Mouse (Mus musculus): ENCODE results near the gene Gm14139. TPM values are rescaled to one million over a fixed set of nuclear protein-coding genes. Genes with fewer than 3 reads are reported as not detected.
A peak's percentile ranks its signal among the peaks of the same experiment; 100 is the strongest.
"Not testable (repeated sequence)": the region's sequence is repeated elsewhere in the genome, so short reads cannot be mapped to it uniquely, and the experiment has no call there.

Gene Gm14139
- not detected in 2 replicates for polyA plus RNA-seq (2012; rRNA removed)

- 77% methylated on average over 7 of the region's 7 CpGs for WGBS
- H3K27me3 ChIP-seq (ENCODE audit: control insufficient read depth, insufficient read depth, low read length); H3K4me1 ChIP-seq (ENCODE audit: control insufficient read depth, insufficient read depth, insufficient read length, low read length); H3K36me3 ChIP-seq (ENCODE audit: control insufficient read depth, insufficient read depth, low read length); H3K4me3 ChIP-seq (ENCODE audit: low read depth, low read length); H3K27ac ChIP-seq (ENCODE audit: insufficient read depth, low read depth, low read length): not testable (repeated sequence)
Measured at GRCm38 (mm10) chr2:150181570-150181999, at the start of gene Gm14139. Gene Gm14139 (plus strand): TSS chr2:150181755.

- not testable (repeated sequence) for H3K4me3 ChIP-seq (ENCODE audit: low read depth, low read length); H3K27me3 ChIP-seq (ENCODE audit: control insufficient read depth, insufficient read depth, low read length); H3K36me3 ChIP-seq (ENCODE audit: control insufficient read depth, insufficient read depth, low read length); H3K27ac ChIP-seq (ENCODE audit: insufficient read depth, low read depth, low read length); H3K4me1 ChIP-seq (ENCODE audit: control insufficient read depth, insufficient read depth, insufficient read length, low read length)
- WGBS, result 61% methylated on average over 1 of the region's 1 CpGs
Measured at GRCm38 (mm10) chr2:150132002-150132401, 49.6 kb upstream of the Gm14139 start.

- WGBS, result 71% methylated on average over 2 of the region's 2 CpGs
Measured at GRCm38 (mm10) chr2:150132773-150133172, 48.8 kb upstream of the Gm14139 start.

GRCm38 (mm10) chr2:150136435-150136897 is 45.1 kb upstream of the Gm14139 start, which contains the start of gene Zfp120:
Gene Zfp120 (minus strand): TSS chr2:150136708.
- Histone ChIP-seq H3K4me3 (ENCODE audit: low read depth, low read length) (peak within 1 kb of the TSS; percentile 98), H3K36me3 (ENCODE audit: control insufficient read depth, insufficient read depth, low read length) (0 out of 2 replicates have a peak, but pooled peaks cover 2% of the 10 kb centered on the region), H3K27me3 (ENCODE audit: control insufficient read depth, insufficient read depth, low read length) (no peaks in the 10 kb centered on the region), H3K4me1 (ENCODE audit: control insufficient read depth, insufficient read depth, insufficient read length, low read length) (peaks cover 3% of the 10 kb centered on the region; the same call in 1 of the 2 replicates), H3K27ac (ENCODE audit: insufficient read depth, low read depth, low read length) (peak within 1 kb of the TSS; percentile 65)
- 0% methylated on average over 13 of the region's 13 CpGs for WGBS
- TF ChIP-seq POLR2A (IDR thresholded peaks at IDR 0.05; ENCODE audit: low read depth, low read length) (peak; percentile 60; the same call in 1 of the 2 replicates), CTCF (IDR thresholded peaks at IDR 0.05; ENCODE audit: extremely low read depth, insufficient read length, insufficient replicate concordance, low read depth, low read length) (no peak)

More at GRCm38 (mm10) chr2:150132773-150133172, 48.8 kb upstream of the Gm14139 start:
- Histone ChIP-seq H3K4me3 (ENCODE audit: low read depth, low read length) (no peak overlapping the region), H3K27ac (ENCODE audit: insufficient read depth, low read depth, low read length) (no peak overlapping the region), H3K27me3 (ENCODE audit: control insufficient read depth, insufficient read depth, low read length) (no peaks in the 10 kb centered on the region), H3K36me3 (ENCODE audit: control insufficient read depth, insufficient read depth, low read length) (peaks cover 4% of the 10 kb centered on the region; the same call in 1 of the 2 replicates), H3K4me1 (ENCODE audit: control insufficient read depth, insufficient read depth, insufficient read length, low read length) (peaks cover 3% of the 10 kb centered on the region; the same call in 1 of the 2 replicates)
- no peak for TF ChIP-seq POLR2A (IDR thresholded peaks at IDR 0.05; ENCODE audit: low read depth, low read length)
- TF ChIP-seq CTCF (IDR thresholded peaks at IDR 0.05; ENCODE audit: extremely low read depth, insufficient read length, insufficient replicate concordance, low read depth, low read length), result no peak

GRCm38 (mm10) chr2:150166703-150167102 is 14.9 kb upstream of the Gm14139 start:
- H3K27me3 ChIP-seq (ENCODE audit: control insufficient read depth, insufficient read depth, low read length), result no peaks in the 10 kb centered on the region
- TF ChIP-seq POLR2A (IDR thresholded peaks at IDR 0.05; ENCODE audit: low read depth, low read length), result no peak
- no peak for TF ChIP-seq CTCF (IDR thresholded peaks at IDR 0.05; ENCODE audit: extremely low read depth, insufficient read length, insufficient replicate concordance, low read depth, low read length)

GRCm38 (mm10) chr2:150173833-150174232 is 7.7 kb upstream of the Gm14139 start:
- Histone ChIP-seq H3K27ac (ENCODE audit: insufficient read depth, low read depth, low read length) (no peak overlapping the region), H3K4me1 (ENCODE audit: control insufficient read depth, insufficient read depth, insufficient read length, low read length) (no peaks in the 10 kb centered on the region), H3K36me3 (ENCODE audit: control insufficient read depth, insufficient read depth, low read length) (no peaks in the 10 kb centered on the region), H3K4me3 (ENCODE audit: low read depth, low read length) (no peak overlapping the region), H3K27me3 (ENCODE audit: control insufficient read depth, insufficient read depth, low read length) (no peaks in the 10 kb centered on the region)
- TF ChIP-seq POLR2A (IDR thresholded peaks at IDR 0.05; ENCODE audit: low read depth, low read length) (no peak), CTCF (IDR thresholded peaks at IDR 0.05; ENCODE audit: extremely low read depth, insufficient read length, insufficient replicate concordance, low read depth, low read length) (no peak)

More at GRCm38 (mm10) chr2:150166703-150167102, 14.9 kb upstream of the Gm14139 start:
- no peak overlapping the region for H3K27ac ChIP-seq (ENCODE audit: insufficient read depth, low read depth, low read length)
- H3K36me3 ChIP-seq (ENCODE audit: control insufficient read depth, insufficient read depth, low read length), result no peaks in the 10 kb centered on the region
- H3K4me3 ChIP-seq (ENCODE audit: low read depth, low read length), result no peak overlapping the region
- H3K4me1 ChIP-seq (ENCODE audit: control insufficient read depth, insufficient read depth, insufficient read length, low read length), result no peaks in the 10 kb centered on the region

GRCm38 (mm10) chr2:150179579-150179978 is 2.0 kb upstream of the Gm14139 start, which contains the start of gene Gm10770:
Gene Gm10770 (minus strand): TSS chr2:150179679.
- not testable (repeated sequence) for H3K4me1 ChIP-seq (ENCODE audit: control insufficient read depth, insufficient read depth, insufficient read length, low read length); H3K27me3 ChIP-seq (ENCODE audit: control insufficient read depth, insufficient read depth, low read length); H3K4me3 ChIP-seq (ENCODE audit: low read depth, low read length); H3K27ac ChIP-seq (ENCODE audit: insufficient read depth, low read depth, low read length); H3K36me3 ChIP-seq (ENCODE audit: control insufficient read depth, insufficient read depth, low read length)
- 80% methylated on average over 4 of the region's 4 CpGs for WGBS

- not testable (repeated sequence) for H3K36me3 ChIP-seq (ENCODE audit: control insufficient read depth, insufficient read depth, low read length); H3K4me3 ChIP-seq (ENCODE audit: low read depth, low read length); H3K4me1 ChIP-seq (ENCODE audit: control insufficient read depth, insufficient read depth, insufficient read length, low read length); H3K27me3 ChIP-seq (ENCODE audit: control insufficient read depth, insufficient read depth, low read length); H3K27ac ChIP-seq (ENCODE audit: insufficient read depth, low read depth, low read length)
Measured at GRCm38 (mm10) chr2:150181046-150181445, 509 bp upstream of the Gm14139 start.

GRCm38 (mm10) chr2:150217600-150218362 is 36.2 kb downstream of the Gm14139 start, which contains the start of gene Zfp937:
Gene Zfp937 (plus strand): TSS chr2:150218073.
- H3K4me1 ChIP-seq (ENCODE audit: control insufficient read depth, insufficient read depth, insufficient read length, low read length); H3K27me3 ChIP-seq (ENCODE audit: control insufficient read depth, insufficient read depth, low read length); H3K36me3 ChIP-seq (ENCODE audit: control insufficient read depth, insufficient read depth, low read length); H3K27ac ChIP-seq (ENCODE audit: insufficient read depth, low read depth, low read length): not testable (repeated sequence)
- peak within 1 kb of the TSS; percentile 84 for H3K4me3 ChIP-seq (ENCODE audit: low read depth, low read length)
- WGBS, result 2% methylated on average over 15 of the region's 15 CpGs

- not testable (repeated sequence) for H3K4me1 ChIP-seq (ENCODE audit: control insufficient read depth, insufficient read depth, insufficient read length, low read length); H3K27me3 ChIP-seq (ENCODE audit: control insufficient read depth, insufficient read depth, low read length); H3K27ac ChIP-seq (ENCODE audit: insufficient read depth, low read depth, low read length); H3K36me3 ChIP-seq (ENCODE audit: control insufficient read depth, insufficient read depth, low read length)
- 15% methylated on average over 4 of the region's 4 CpGs for WGBS
- peak overlapping the region; percentile 84 for H3K4me3 ChIP-seq (ENCODE audit: low read depth, low read length)
Measured at GRCm38 (mm10) chr2:150218363-150218725, 36.8 kb downstream of the Gm14139 start.

GRCm38 (mm10) chr2:150223263-150223662 is 41.7 kb downstream of the Gm14139 start:
- H3K27me3 ChIP-seq (ENCODE audit: control insufficient read depth, insufficient read depth, low read length); H3K4me1 ChIP-seq (ENCODE audit: control insufficient read depth, insufficient read depth, insufficient read length, low read length); H3K4me3 ChIP-seq (ENCODE audit: low read depth, low read length); H3K36me3 ChIP-seq (ENCODE audit: control insufficient read depth, insufficient read depth, low read length); H3K27ac ChIP-seq (ENCODE audit: insufficient read depth, low read depth, low read length): not testable (repeated sequence)

Measured in small intestine, adult 2 months (tissue).